Mouse (Mus musculus): Measurements from ENCODE around the gene Gm3776. TPM values are rescaled to one million over a fixed set of nuclear protein-coding genes. Genes with fewer than 3 reads are reported as not detected.
"Not testable (repeated sequence)": the region's sequence is repeated elsewhere in the genome, so short reads cannot be mapped to it uniquely, and the experiment has no call there.

The Gm3776 gene
- polyA plus RNA-seq, 1 experiment from 2014 or later = not detected

DNA sequence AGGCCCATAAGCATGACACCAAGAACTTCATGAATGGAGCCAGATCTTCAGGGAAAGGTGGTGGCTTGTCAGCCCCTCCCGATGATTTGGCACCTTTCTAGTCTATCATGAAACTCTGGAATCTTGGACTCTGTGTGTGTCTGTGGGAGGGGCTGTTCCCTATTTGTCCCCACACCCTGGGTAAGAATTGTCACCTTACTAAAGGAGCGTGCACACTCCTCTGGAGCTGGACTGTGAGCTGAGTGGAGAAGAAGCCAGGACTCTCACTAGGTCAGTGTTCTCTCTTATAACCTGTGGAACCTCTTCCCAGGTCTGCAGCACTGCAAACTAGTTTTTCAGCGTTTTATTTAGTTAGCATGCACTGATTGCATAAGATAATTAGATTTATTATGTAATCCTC lies 26.5 kb upstream of the Gm3776 start, which contains the start of gene Gsta1:
TSS of gene Gsta1 (plus strand) at position 196 of the 400 bp plus-strand sequence.
- H3K4me1 ChIP-seq; H3K4me3 ChIP-seq; ATAC-seq (replicated peaks); H3K27me3 ChIP-seq (replicated peaks); H3K4me2 ChIP-seq; H3K36me3 ChIP-seq (replicated peaks); H3K27ac ChIP-seq; H3K9me3 ChIP-seq; H3K9ac ChIP-seq: not testable (repeated sequence)
- WGBS = 98% methylated on average over 3 of the region's 3 CpGs

DNA sequence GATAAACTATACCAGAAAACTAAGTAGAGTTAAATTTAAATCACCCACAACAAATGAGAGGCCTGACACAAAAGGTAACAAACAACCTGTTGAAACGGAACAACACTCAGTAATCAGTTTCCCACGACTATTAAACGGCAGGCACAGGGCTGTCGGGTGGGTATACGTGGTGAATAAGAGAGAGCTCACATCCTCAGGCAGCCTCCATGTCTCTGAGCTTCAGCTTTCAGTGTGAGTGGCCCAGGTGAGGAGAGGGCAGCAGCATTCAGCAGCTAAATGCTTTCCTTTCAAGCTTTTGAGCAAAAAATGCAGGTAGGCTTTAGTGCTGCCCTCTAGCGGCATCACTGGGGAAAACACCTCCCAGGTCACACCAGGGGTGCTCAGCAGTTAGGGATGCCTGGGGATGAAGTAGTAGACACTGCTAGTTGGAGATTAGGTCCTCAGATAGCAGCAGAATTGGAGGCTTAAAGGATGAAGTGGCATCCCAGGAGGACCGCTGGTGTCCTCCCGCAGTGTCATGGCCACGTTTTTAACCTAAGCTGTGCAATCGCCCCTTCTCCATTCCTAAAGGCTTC lies 23.7 kb upstream of the Gm3776 start:
- not testable (repeated sequence) for H3K27ac ChIP-seq; H3K27me3 ChIP-seq (replicated peaks); H3K4me1 ChIP-seq; H3K4me3 ChIP-seq; H3K9me3 ChIP-seq; H3K9ac ChIP-seq; ATAC-seq (replicated peaks); H3K36me3 ChIP-seq (replicated peaks); H3K4me2 ChIP-seq
- WGBS = no CpG with 5 or more reads among the region's 10 CpGs

DNA sequence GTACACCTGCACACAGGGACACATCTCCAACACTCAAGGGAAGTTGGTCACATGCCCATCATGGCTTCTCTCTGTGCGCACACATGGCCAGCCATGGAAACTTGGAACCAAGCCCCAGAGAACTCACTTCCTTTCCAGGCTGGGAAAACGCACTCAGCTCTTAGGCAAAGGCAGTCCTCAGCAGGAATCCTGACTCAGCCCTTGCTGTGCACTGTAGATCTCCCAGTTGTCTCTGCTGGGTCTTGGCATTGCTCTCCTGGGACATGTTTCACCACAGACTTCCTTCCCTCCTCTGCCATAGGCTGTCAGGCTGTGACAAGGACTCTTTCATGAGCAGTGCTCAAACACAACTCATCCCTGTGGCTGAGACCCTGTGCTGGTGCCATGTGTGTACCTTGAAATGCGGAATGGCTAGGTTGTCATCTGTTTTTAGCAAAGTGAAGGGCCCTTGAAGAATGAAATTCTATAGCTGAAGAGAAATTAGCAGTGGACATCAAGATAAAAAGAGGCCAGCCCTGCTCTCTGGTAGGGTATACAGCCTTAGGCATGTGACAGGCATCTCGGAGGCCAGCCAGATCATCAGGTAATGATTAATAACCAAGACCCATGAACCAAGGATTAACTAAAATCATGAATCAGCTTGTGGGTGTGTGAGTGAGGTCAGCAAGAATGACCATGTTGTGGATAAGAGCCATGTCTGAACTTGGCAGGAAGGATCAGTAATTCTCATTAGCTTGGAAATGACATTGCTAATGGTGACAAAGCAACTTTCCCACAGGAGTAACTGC lies 1.1 kb upstream of the Gm3776 start:
- H3K36me3 ChIP-seq (replicated peaks); ATAC-seq (replicated peaks); H3K4me3 ChIP-seq; H3K4me1 ChIP-seq; H3K4me2 ChIP-seq; H3K9ac ChIP-seq; H3K27me3 ChIP-seq (replicated peaks); H3K9me3 ChIP-seq; H3K27ac ChIP-seq: not testable (repeated sequence)
- 86% methylated on average over 4 of the region's 4 CpGs for WGBS

DNA sequence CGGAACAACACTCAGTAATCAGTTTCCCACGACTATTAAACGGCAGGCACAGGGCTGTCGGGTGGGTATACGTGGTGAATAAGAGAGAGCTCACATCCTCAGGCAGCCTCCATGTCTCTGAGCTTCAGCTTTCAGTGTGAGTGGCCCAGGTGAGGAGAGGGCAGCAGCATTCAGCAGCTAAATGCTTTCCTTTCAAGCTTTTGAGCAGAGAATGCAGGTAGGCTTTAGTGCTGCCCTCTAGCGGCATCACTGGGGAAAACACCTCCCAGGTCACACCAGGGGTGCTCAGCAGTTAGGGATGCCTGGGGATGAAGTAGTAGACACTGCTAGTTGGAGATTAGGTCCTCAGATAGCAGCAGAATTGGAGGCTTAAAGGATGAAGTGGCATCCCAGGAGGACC lies 2.8 kb downstream of the Gm3776 start:
- WGBS = 6% methylated on average over 1 of the region's 6 CpGs
- H3K9me3 ChIP-seq; H3K36me3 ChIP-seq (replicated peaks); H3K4me1 ChIP-seq; H3K27ac ChIP-seq; H3K4me3 ChIP-seq; H3K9ac ChIP-seq; H3K27me3 ChIP-seq (replicated peaks); H3K4me2 ChIP-seq: not testable (repeated sequence)
- ATAC-seq (replicated peaks) = peak; percentile 69; the same call in 1 of the 2 replicates

DNA sequence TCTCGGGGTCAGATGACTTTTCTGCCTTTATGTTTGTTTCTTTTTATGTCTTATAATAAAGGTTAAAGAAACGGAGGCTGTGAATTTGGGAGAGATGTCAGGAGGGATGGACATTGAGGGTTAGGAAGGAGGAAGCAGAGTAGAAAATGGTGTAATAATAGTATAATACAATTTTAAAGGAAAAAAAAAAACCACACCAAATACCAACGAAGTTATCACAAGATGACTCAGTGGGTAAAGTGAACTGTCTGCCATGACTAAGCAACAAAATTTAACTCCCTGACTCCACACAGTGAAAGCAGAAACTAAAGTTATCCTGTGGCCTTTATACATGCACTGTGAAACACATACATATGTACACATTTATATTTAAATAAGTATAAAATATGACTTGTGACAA lies 14.0 kb downstream of the Gm3776 start:
- H3K4me2 ChIP-seq; H3K9me3 ChIP-seq; H3K4me1 ChIP-seq; ATAC-seq (replicated peaks); H3K27me3 ChIP-seq (replicated peaks); H3K36me3 ChIP-seq (replicated peaks); H3K9ac ChIP-seq; H3K27ac ChIP-seq; H3K4me3 ChIP-seq: not testable (repeated sequence)
- WGBS = 89% methylated on average over 3 of the region's 3 CpGs

DNA sequence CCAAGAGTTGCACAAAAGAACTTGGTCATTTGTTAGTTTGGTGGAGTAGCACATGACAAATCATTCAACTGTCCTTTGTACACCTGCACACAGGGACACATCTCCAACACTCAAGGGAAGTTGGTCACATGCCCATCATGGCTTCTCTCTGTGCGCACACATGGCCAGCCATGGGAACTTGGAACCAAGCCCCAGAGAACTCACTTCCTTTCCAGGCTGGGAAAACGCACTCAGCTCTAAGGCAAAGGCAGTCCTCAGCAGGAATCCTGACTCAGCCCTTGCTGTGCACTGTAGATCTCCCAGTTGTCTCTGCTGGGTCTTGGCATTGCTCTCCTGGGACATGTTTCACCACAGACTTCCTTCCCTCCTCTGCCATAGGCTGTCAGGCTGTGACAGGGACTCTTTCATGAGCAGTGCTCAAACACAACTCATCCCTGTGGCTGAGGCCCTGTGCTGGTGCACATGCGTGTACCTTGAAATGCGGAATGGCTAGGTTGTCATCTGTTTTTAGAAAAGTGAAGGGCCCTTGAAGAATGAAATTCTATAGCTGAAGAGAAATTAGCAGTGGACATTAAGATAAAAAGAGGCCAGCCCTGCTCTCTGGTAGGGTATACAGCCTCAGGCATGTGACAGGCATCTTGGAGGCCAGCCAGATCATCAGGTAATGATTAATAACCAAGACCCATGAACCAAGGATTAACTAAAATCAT lies 25.2 kb downstream of the Gm3776 start:
- H3K9ac ChIP-seq; H3K27ac ChIP-seq; H3K36me3 ChIP-seq (replicated peaks); H3K4me2 ChIP-seq; H3K9me3 ChIP-seq; H3K27me3 ChIP-seq (replicated peaks); H3K4me3 ChIP-seq; ATAC-seq (replicated peaks); H3K4me1 ChIP-seq: not testable (repeated sequence)
- 91% methylated on average over 4 of the region's 4 CpGs for WGBS

DNA sequence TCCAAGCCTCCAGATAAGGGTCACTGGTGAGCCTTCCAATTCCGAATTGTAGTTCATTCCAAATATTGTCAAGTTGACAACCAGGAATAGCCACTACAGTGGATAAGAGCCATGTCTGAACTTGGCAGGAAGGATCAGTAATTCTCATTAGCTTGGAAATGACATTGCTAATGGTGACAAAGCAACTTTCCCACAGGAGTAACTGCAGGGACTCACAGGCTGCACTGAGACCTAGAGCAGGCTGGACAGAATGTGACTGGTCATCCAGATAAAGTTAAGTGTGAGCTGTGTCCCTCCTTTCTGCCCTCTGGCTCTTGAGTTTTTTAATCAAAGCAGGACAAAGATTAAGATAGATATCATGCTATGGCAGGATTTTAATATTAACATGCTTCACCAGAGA lies 32.1 kb downstream of the Gm3776 start:
- not testable (repeated sequence) for H3K4me1 ChIP-seq; ATAC-seq (replicated peaks); H3K36me3 ChIP-seq (replicated peaks); H3K9ac ChIP-seq; H3K27me3 ChIP-seq (replicated peaks); H3K27ac ChIP-seq; H3K4me3 ChIP-seq; H3K9me3 ChIP-seq; H3K4me2 ChIP-seq
- WGBS = 61% methylated on average over 1 of the region's 1 CpGs

DNA sequence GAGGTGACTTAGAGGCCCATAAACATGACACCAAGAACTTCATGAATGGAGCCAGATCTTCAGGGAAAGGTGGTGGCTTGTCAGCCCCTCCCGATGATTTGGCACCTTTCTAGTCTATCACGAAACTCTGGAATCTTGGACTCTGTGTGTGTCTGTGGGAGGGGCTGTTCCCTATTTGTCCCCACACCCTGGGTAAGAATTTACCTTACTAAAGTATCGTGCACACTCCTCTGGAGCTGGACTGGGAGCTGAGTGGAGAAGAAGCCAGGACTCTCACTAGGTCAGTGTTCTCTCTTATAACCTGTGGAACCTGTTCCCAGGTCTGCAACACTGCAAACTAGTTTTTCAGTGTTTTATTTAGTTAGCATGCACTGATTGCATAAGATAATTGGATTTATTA lies 32.8 kb downstream of the Gm3776 start, which contains the start of gene Gm10639:
TSS of gene Gm10639 (plus strand) at position 201 of the 400 bp plus-strand sequence.
- WGBS = 92% methylated on average over 3 of the region's 3 CpGs
- not testable (repeated sequence) for H3K9ac ChIP-seq; ATAC-seq (replicated peaks); H3K27ac ChIP-seq; H3K27me3 ChIP-seq (replicated peaks); H3K36me3 ChIP-seq (replicated peaks); H3K4me3 ChIP-seq; H3K4me1 ChIP-seq; H3K9me3 ChIP-seq; H3K4me2 ChIP-seq

DNA sequence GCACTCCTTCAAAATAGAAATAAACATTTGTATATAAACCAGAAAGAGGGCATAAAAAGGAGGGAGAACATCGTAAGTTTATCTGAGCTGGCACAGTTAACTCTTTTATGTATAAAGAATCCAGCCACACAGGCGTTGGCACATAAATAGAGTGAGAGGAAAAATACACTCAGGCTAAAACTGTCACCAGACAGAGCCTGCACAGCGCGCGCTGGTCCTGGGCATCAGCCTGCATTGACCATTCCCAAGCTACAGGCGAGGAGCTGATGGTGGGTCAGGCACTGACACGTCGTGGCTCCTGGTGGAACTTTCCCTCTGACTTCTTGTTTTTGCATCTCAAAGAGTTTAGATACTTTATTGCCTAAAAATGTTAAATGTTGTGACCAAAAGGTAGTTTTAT lies 35.5 kb downstream of the Gm3776 start:
- ATAC-seq (replicated peaks); H3K4me2 ChIP-seq; H3K27ac ChIP-seq; H3K9ac ChIP-seq; H3K9me3 ChIP-seq; H3K27me3 ChIP-seq (replicated peaks); H3K36me3 ChIP-seq (replicated peaks); H3K4me3 ChIP-seq; H3K4me1 ChIP-seq: not testable (repeated sequence)
- WGBS = 87% methylated on average over 8 of the region's 8 CpGs

DNA sequence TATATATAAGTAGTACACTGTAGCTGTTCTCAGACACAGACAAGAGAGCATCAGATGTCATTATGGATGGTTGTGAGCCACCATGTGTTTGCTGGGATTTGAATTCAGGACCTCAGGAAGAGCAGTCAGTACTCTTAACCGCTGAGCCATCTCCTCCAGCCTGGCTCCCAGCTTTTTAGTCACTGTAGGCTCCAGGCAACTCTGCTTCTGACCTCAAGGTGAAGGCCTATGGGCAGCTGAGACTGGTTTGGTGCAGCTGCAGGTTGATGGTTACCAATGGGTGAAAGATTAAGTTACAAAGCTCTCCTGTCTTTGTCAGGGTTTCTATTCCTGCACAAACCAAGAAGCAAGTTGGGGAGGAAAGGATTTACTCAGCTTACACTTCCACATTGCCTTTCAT lies 36.8 kb downstream of the Gm3776 start:
- not testable (repeated sequence) for ATAC-seq (replicated peaks); H3K4me2 ChIP-seq; H3K27ac ChIP-seq; H3K4me3 ChIP-seq; H3K4me1 ChIP-seq; H3K9me3 ChIP-seq; H3K9ac ChIP-seq; H3K27me3 ChIP-seq (replicated peaks); H3K36me3 ChIP-seq (replicated peaks)
- WGBS = 82% methylated on average over 1 of the region's 1 CpGs

DNA sequence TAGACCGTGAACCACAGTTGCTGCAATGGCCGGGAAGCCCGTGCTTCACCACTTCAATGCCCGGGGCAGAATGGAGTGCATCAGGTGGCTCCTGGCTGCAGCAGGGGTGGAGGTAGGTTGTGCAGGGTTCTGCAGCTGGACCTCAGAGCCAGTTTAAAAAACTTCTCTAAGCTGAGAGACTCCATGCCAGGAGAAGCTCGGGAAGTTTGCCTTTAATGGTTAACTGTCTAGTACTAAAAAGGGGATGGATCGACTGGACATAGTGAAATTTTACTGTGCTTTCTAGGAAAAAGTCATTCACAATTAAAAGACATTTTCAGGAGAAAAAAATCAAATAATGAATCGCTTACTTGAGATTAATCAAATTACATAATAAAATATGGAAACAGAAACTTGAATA lies 37.9 kb downstream of the Gm3776 start:
- H3K9ac ChIP-seq; H3K27me3 ChIP-seq (replicated peaks); H3K36me3 ChIP-seq (replicated peaks); H3K27ac ChIP-seq; H3K4me3 ChIP-seq; H3K9me3 ChIP-seq; H3K4me2 ChIP-seq; ATAC-seq (replicated peaks); H3K4me1 ChIP-seq: not testable (repeated sequence)
- 87% methylated on average over 7 of the region's 7 CpGs for WGBS

DNA sequence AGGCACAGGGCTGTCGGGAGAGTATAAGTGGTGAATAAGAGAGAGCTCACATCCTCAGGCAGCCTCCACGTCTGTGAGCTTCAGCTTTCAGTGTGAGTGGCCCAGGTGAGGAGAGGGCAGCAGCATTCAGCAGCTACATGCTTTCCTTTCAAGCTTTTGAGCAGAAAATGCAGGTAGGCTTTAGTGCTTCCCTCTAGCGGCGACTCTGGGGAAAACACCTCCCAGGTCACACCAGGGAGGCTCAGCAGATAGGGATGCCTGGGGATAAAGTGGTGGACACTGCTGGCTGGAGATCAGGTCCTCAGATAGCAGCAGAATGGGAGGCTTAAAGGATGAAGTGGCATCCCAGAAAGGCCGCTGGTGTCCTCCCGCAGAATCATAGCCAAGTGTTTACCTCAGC lies 39.2 kb downstream of the Gm3776 start:
- not testable (repeated sequence) for ATAC-seq (replicated peaks); H3K27ac ChIP-seq; H3K27me3 ChIP-seq (replicated peaks); H3K36me3 ChIP-seq (replicated peaks); H3K4me3 ChIP-seq; H3K4me1 ChIP-seq; H3K9ac ChIP-seq; H3K9me3 ChIP-seq; H3K4me2 ChIP-seq
- WGBS = 15% methylated on average over 6 of the region's 6 CpGs

DNA sequence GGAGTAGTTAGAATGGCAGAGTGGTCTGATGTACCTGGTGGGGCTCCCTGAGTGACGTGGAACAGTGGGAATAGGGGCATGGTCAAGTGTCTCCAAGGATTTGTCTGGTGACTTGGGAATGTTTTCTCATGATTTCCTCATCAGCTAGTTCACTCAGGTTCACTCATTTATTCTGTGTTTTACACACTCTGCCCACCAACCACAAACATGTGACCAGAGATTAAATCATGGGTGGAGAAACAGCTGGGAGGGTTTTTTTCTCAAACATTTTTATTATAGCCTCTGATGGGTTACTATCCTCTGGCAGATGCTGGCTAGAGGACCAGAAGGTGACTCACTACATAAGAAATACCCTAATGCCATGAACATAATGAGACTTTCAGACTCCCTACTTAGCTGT lies 41.3 kb downstream of the Gm3776 start:
- WGBS = 96% methylated on average over 1 of the region's 1 CpGs

More for the DNA sequence above, 41.3 kb downstream of the Gm3776 start:
- no peak for ATAC-seq (replicated peaks)
- Histone ChIP-seq H3K4me3 (no peak overlapping the region), H3K9ac (no peak overlapping the region), H3K27me3 (replicated peaks) (no peaks in the 10 kb centered on the region), H3K4me2 (no peak overlapping the region), H3K36me3 (replicated peaks) (no peaks in the 10 kb centered on the region), H3K4me1 (no peaks in the 10 kb centered on the region), H3K9me3 (no peaks in the 10 kb centered on the region), H3K27ac (no peak overlapping the region)

Measured in midbrain, embryonic 15.5 days (tissue).